Mouse (Mus musculus) midbrain, postnatal 0 days (tissue): ENCODE results near the gene Chpf. TPM values are rescaled to one million over a fixed set of nuclear protein-coding genes. Genes with fewer than 3 reads are reported as not detected.

Experiments used
- ATAC-seq: fragments of 200-750 bp; cut with Nextera tagmentation; 2 replicates; pipeline ENCODE4 v1.8.0; 2017; ENCODE audit warnings: moderate number of reproducible peaks, mild to moderate bottlenecking, moderate TSS enrichment, moderate library complexity; ENCODE audit not compliant: low FRiP score
- DNase-seq: peaks from one replicate; pipeline ENCODE4 v3.0.0-alpha.2; 2015; ENCODE audit warnings: low spot score
- H3K27ac ChIP-seq: fragments of 300-500 bp; sonication (generic); 2 replicates; pipeline ENCODE4 v1.5.1; 2014; ENCODE audit warnings: low read depth, mild to moderate bottlenecking, low read length, mixed read lengths
- H3K27me3 ChIP-seq: fragments of 300-500 bp; sonication (generic); 2 replicates; pipeline ENCODE4 v1.6.1; 2014; ENCODE audit warnings: low read length, control low read depth, mixed read lengths; ENCODE audit not compliant: insufficient read depth
- H3K36me3 ChIP-seq: fragments of 300-500 bp; sonication (generic); 2 replicates; pipeline ENCODE4 v1.6.1; 2014; ENCODE audit warnings: low read length, control low read depth, mixed read lengths; ENCODE audit not compliant: insufficient read depth
- H3K4me1 ChIP-seq: fragments of 300-500 bp; sonication (generic); 2 replicates; pipeline ENCODE4 v1.6.1; 2014; ENCODE audit warnings: mild to moderate bottlenecking, control low read depth, antibody characterized with exemption, low read length, mixed read lengths; ENCODE audit not compliant: insufficient read depth
- H3K4me2 ChIP-seq: fragments of 300-500 bp; sonication (generic); 2 replicates; pipeline ENCODE4 v1.6.1; 2014; ENCODE audit warnings: low read depth, mild to moderate bottlenecking, low read length, mixed read lengths; ENCODE audit not compliant: poor library complexity, severe bottlenecking
- H3K4me3 ChIP-seq: fragments of 300-500 bp; sonication (generic); 2 replicates; pipeline ENCODE4 v1.5.1; 2014; ENCODE audit warnings: low read depth, mild to moderate bottlenecking, low read length, moderate library complexity
- H3K9ac ChIP-seq: fragments of 300-500 bp; sonication (generic); replicated peaks from 2 replicates; pipeline ENCODE4 v1.6.1; 2014; ENCODE audit warnings: mild to moderate bottlenecking, low read length, moderate library complexity, mixed read lengths; ENCODE audit not compliant: poor library complexity, severe bottlenecking
- H3K9me3 ChIP-seq: fragments of 300-500 bp; sonication (generic); 2 replicates; pipeline ENCODE4 v1.6.1; 2016; ENCODE audit warnings: low read length, control low read depth
- CTCF ChIP-seq: IDR thresholded peaks from 2 replicates; pipeline ENCODE4 v1.5.1; 2016; ENCODE audit warnings: antibody characterized with exemption, mild to moderate bottlenecking
- WGBS: fragments of 180-500 bp; shearing (Covaris S2); extraction: QIAGEN DNeasy Blood & Tissue Kit; methylation state at CpG from one replicate; pipeline ENCODE4 v1.1.7; 2014; 5-methylcytosine and 5-hydroxymethylcytosine counted together
- polyA plus RNA-seq: library from polyadenylated mRNA; unstranded; fragments of >200 nt; fragmentation: Nextera tagmentation; extraction: Ambion mirVana; gene quantifications from 2 replicates; pipeline ENCODE4 v1.2.1, GENCODE M21; 2015
- total RNA-seq: library from RNA; depleted of rRNA; stranded (reverse); fragments of >200 nt; gene quantifications from 2 replicates; pipeline ENCODE4 v1.2.3, GENCODE M21; 2014; rRNA removed

The Chpf gene
- 125 and 132 TPM in 2 replicates for total RNA-seq
- polyA plus RNA-seq = 60.0 and 60.8 TPM in 2 replicates

DNA sequence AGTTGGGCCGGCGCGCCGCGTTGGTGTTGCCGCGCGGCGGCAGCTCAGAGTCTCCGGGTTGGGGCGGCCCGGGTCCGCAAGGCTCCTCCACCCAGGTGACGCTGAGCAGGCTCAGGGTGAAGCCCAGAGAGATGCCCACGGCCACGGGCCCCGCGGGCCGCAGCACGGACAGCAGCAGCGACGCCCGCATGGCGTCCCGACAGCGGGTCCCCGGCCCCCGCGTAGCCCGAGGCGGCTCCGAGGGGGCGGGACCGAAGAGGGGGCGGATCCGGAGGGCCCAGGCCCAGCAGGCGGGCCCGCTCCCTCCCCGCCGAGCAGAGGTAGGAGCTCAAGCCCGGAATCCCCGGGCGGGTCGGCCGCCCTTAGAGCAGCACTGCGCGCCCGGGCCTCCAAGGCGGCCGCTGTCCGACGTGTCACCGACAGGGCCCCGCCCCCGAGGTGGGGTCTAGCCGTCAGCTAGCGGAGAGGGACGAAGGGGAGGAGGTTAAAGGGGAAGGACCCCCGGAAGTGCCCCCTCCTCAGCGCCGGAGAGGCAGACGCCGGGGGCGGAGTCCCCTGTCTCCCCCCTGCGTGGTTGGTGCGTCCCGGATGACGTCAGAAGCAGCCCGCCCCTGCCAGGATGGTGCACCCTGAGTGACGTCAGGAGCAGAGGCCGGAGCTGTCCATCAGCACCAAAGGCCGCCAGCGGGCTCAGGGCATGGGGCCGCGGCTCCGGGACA, at the start of gene Chpf, which contains the start of gene Tmem198:
Gene Chpf, minus strand, starts transcription at position 392 of the 719 bp plus-strand sequence.
Gene Tmem198, plus strand, starts transcription at position 617 of the 719 bp plus-strand sequence.
- Histone ChIP-seq H3K4me3 (peak within 1 kb of the TSS; percentile 89), H3K9ac (peak within 1 kb of the TSS; percentile 88), H3K27me3 (no peaks in the 10 kb centered on the region), H3K4me2 (peak within 1 kb of the TSS; percentile 85), H3K4me1 (0 out of 2 replicates have a peak, but pooled peaks cover 3% of the 10 kb centered on the region), H3K9me3 (no peaks in the 10 kb centered on the region), H3K27ac (peak within 1 kb of the TSS; percentile 77), H3K36me3 (peaks cover 41% of the 10 kb centered on the region)
- WGBS = under 1% methylated on average over 68 of the region's 76 CpGs
- peak; percentile 90 for ATAC-seq
- DNase-seq = peak; percentile 98
- TF ChIP-seq CTCF = no peak

DNA sequence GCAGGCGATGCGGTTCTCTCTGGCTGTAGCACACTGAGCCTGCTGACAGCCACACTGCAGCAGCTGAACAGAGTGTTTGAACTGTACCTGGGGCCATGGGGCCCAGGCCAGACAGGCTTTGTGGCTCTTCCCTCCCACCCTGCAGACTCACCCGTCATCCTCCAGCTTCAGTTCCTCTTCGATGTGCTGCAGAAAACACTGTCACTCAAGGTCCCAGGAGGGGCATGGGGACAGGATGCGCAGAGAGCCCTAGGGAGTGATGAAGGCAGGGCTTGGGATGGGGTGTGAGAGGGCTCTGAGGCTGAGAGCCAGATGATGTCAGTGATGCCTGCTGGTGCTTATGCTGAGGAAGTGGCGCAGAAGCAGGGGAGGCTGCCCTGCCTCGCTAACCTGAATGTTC, 45.6 kb upstream of the Chpf start:
- 93% methylated on average over 7 of the region's 7 CpGs for WGBS
- Histone ChIP-seq H3K4me1 (no peaks in the 10 kb centered on the region), H3K9me3 (no peaks in the 10 kb centered on the region), H3K27ac (no peak overlapping the region), H3K4me3 (no peak overlapping the region), H3K36me3 (peaks cover 33% of the 10 kb centered on the region), H3K27me3 (no peaks in the 10 kb centered on the region), H3K4me2 (no peak overlapping the region), H3K9ac (no peak overlapping the region)
- no peak for TF ChIP-seq CTCF
- no peak for DNase-seq
- no peak for ATAC-seq

DNA sequence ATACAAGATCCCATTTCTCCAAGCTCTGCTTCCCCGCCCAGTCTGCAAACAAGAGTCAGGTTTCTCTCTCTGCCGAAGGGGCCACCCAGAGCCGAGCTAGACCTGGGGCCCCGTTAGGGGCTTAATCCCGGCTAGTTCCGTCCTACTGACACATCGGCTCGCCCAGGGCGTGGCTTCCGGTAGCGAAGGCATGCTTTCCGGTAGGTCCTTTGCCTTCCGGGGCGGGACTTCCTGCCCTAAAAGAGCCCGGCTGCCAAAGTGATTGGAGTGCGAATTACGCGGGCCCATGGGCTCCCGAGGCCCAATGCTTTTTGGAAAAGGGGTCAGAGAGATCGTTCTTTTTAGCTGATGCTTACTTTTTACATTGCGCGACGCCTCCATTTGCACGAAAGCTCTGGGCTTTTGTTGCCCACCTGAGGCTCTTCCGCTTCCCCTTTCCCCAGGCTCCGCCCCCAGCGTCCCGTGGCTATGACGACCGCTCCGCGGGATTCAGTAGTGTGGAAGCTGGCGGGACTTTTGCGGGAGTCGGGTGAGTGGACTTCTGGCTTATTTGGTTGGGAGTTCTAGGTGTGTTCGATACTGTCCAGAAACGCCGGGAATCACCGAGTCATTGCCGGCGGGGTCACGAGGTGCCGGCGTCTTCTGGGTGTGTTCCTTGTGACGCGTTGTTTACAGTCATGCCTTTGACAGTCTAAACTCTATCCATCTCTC, 42.4 kb upstream of the Chpf start, which contains the start of gene Stk11ip:
Gene Stk11ip, plus strand, starts transcription at position 209 of the 711 bp plus-strand sequence.
- H3K9me3 ChIP-seq = no peaks in the 10 kb centered on the region
- peak within 1 kb of the TSS; percentile 64 for H3K9ac ChIP-seq
- peak within 1 kb of the TSS; percentile 76 for H3K27ac ChIP-seq
- no peaks in the 10 kb centered on the region for H3K4me1 ChIP-seq
- no peaks in the 10 kb centered on the region for H3K27me3 ChIP-seq
- H3K4me2 ChIP-seq = peak within 1 kb of the TSS; percentile 55
- H3K36me3 ChIP-seq = peaks cover 10% of the 10 kb centered on the region
- H3K4me3 ChIP-seq = peak within 1 kb of the TSS; percentile 69
- ATAC-seq (peak; percentile 94), DNase-seq (peak; percentile 97)
- no peak for TF ChIP-seq CTCF
- 1% methylated on average over 46 of the region's 46 CpGs for WGBS

DNA sequence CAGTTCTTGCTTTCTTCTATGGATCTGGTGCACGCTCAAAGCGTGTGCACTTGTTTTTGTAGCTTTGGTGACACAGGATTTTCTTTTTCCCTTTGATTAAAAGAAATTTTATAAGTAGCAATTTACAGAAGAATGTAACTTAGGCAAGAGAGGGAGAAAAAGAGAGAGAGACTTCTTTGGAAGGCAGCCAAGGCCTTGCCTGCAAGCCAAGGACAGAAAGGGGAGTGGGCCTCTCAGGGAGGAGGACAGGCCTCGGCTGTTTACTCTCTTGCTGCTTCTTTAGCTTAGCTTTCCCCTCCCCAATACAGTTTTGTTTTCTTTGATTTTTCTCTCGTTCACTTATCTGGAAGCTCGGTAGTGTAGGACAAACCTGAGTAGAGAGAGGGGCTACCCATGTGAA, 40.5 kb upstream of the Chpf start:
- Histone ChIP-seq H3K4me2 (no peak overlapping the region), H3K9ac (no peak overlapping the region), H3K27me3 (no peaks in the 10 kb centered on the region), H3K27ac (no peak overlapping the region), H3K4me1 (no peaks in the 10 kb centered on the region), H3K36me3 (no peaks in the 10 kb centered on the region), H3K9me3 (no peaks in the 10 kb centered on the region), H3K4me3 (no peak overlapping the region)
- 68% methylated on average over 5 of the region's 5 CpGs for WGBS
- no peak for ATAC-seq
- TF ChIP-seq CTCF = no peak
- DNase-seq = no peak

DNA sequence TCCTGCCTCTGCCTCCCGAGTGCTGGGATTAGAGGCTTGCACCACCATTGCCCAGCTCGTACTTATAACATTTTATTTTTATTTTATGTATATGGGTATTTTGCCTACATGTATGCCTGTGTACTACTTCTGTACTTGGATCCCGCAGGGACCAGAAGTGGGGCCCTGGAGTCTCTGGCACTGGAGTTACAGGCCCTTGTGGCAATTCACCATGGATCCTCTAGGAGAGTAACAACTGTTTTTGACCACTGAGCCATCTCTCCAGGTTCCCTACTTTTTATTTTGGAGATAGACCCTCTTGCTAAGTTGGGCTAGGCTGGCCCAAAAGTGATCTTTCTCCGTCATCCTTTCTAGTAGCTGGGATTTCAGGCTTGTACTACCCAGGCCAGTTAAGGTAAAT, 39.3 kb upstream of the Chpf start:
- Histone ChIP-seq H3K9me3 (no peaks in the 10 kb centered on the region), H3K36me3 (no peaks in the 10 kb centered on the region), H3K4me2 (no peak overlapping the region), H3K27ac (no peak overlapping the region), H3K4me3 (no peak overlapping the region), H3K9ac (no peak overlapping the region), H3K4me1 (no peaks in the 10 kb centered on the region), H3K27me3 (no peaks in the 10 kb centered on the region)
- 88% methylated on average over 4 of the region's 4 CpGs for WGBS
- ATAC-seq (no peak), DNase-seq (no peak)
- no peak for TF ChIP-seq CTCF

DNA sequence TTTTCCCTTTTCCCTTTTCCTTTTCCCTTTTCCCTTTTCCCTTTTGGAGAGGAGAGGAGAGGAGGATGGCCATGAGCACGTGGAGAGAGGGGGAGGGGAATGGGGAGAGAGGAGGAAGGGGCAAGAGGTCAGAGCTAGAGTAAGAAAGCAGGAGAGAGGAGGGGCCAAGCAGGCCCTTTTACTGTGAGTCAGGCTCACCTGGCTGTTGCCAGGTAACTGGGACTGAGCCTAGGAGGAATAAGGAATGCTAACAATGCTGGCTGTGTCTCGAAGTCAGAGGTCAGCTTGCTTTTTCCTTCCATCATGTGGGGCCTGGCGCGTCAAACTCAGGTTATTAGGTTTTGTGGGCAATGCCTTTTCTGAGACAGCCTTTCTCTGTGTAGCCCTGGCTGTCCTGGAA, 38.9 kb upstream of the Chpf start:
- no peaks in the 10 kb centered on the region for H3K9me3 ChIP-seq
- no peak for TF ChIP-seq CTCF
- no peak for ATAC-seq
- no peak for DNase-seq
- no peaks in the 10 kb centered on the region for H3K27me3 ChIP-seq
- 60% methylated on average over 4 of the region's 4 CpGs for WGBS
- H3K9ac ChIP-seq = no peak overlapping the region
- H3K4me2 ChIP-seq = no peak overlapping the region
- H3K4me3 ChIP-seq = no peak overlapping the region
- H3K4me1 ChIP-seq = no peaks in the 10 kb centered on the region
- no peaks in the 10 kb centered on the region for H3K36me3 ChIP-seq
- no peak overlapping the region for H3K27ac ChIP-seq
